Mouse (Mus musculus) intestine, embryonic 16.5 days (tissue): ENCODE results near the gene Elob. TPM values are rescaled to one million over a fixed set of nuclear protein-coding genes. Genes with fewer than 3 reads are reported as not detected.

ENCODE experiments used
- ATAC-seq: fragments of 200-750 bp; cut with Nextera tagmentation; 2 replicates; pipeline ENCODE4 v1.8.0; 2017; ENCODE audit warnings: moderate TSS enrichment, moderate library complexity
- H3K27ac ChIP-seq: fragments of 300-500 bp; sonication (generic); 2 replicates; pipeline ENCODE4 v1.5.1; 2014; ENCODE audit warnings: mild to moderate bottlenecking, low read length
- H3K27me3 ChIP-seq: fragments of 300-500 bp; sonication (generic); replicated peaks from 2 replicates; pipeline ENCODE4 v1.6.1; 2014; ENCODE audit warnings: low read length, control low read depth, mixed read lengths; ENCODE audit not compliant: control insufficient read depth, insufficient read depth
- H3K36me3 ChIP-seq: fragments of 300-500 bp; sonication (generic); 2 replicates; pipeline ENCODE4 v1.6.1; 2014; ENCODE audit warnings: low read length, control low read depth; ENCODE audit not compliant: control insufficient read depth, insufficient read depth
- H3K4me1 ChIP-seq: fragments of 300-500 bp; sonication (generic); 2 replicates; pipeline ENCODE4 v1.6.1; 2014; ENCODE audit warnings: low read length, control low read depth, mixed read lengths; ENCODE audit not compliant: control insufficient read depth, insufficient read depth
- H3K4me2 ChIP-seq: fragments of 300-500 bp; sonication (generic); 2 replicates; pipeline ENCODE4 v1.6.1; 2014; ENCODE audit warnings: low read depth, low read length, control low read depth
- H3K4me3 ChIP-seq: fragments of 300-500 bp; sonication (generic); 2 replicates; pipeline ENCODE4 v1.5.1; 2014; ENCODE audit warnings: mild to moderate bottlenecking, low read length
- H3K9ac ChIP-seq: fragments of 300-500 bp; sonication (generic); 2 replicates; pipeline ENCODE4 v1.6.1; 2014; ENCODE audit warnings: low read depth, low read length
- H3K9me3 ChIP-seq: fragments of 300-500 bp; sonication (generic); 2 replicates; pipeline ENCODE4 v1.6.1; 2016; ENCODE audit warnings: low read length, control low read depth; ENCODE audit not compliant: control insufficient read depth
- WGBS: fragments of 180-500 bp; shearing (Covaris S2); extraction: QIAGEN DNeasy Blood & Tissue Kit; methylation state at CpG from one replicate; pipeline ENCODE4 v1.1.7; 2014; 5-methylcytosine and 5-hydroxymethylcytosine counted together
- polyA plus RNA-seq: library from polyadenylated mRNA; unstranded; fragments of >200 nt; fragmentation: Nextera tagmentation; extraction: Ambion mirVana; gene quantifications from 2 replicates; pipeline ENCODE4 v1.2.1, GENCODE M21; 2015

Gene Elob
- polyA plus RNA-seq, 1 experiment from 2014 or later: 930 TPM

GRCm38 (mm10) chr17:23831201-23831600, 2.3 kb upstream of the Elob start:
- no peaks in the 10 kb centered on the region for H3K9me3 ChIP-seq
- H3K4me2 ChIP-seq: no peak overlapping the region
- H3K27me3 ChIP-seq: no peaks in the 10 kb centered on the region; the same call in 1 of the 2 replicates
- no peak for ATAC-seq
- H3K4me1 ChIP-seq: peaks cover 8% of the 10 kb centered on the region; the same call in 1 of the 2 replicates
- 91% methylated on average over 1 of the region's 1 CpGs for WGBS
- H3K4me3 ChIP-seq: no peak overlapping the region
- no peak overlapping the region for H3K9ac ChIP-seq
- no peaks in the 10 kb centered on the region for H3K36me3 ChIP-seq
- H3K27ac ChIP-seq: no peak overlapping the region

GRCm38 (mm10) chr17:23828271-23829001, 500 bp downstream of the Elob start:
- Histone ChIP-seq H3K36me3 (peaks cover 6% of the 10 kb centered on the region; the same call in 1 of the 2 replicates), H3K9ac (peak overlapping the region; percentile 89), H3K4me2 (peak overlapping the region; percentile 83), H3K4me3 (peak overlapping the region; percentile 84), H3K9me3 (no peaks in the 10 kb centered on the region), H3K4me1 (peaks cover 8% of the 10 kb centered on the region; the same call in 1 of the 2 replicates), H3K27ac (peak overlapping the region; percentile 73), H3K27me3 (no peaks in the 10 kb centered on the region; the same call in 1 of the 2 replicates)
- WGBS: under 1% methylated on average over 47 of the region's 47 CpGs
- ATAC-seq: peak; percentile 81

GRCm38 (mm10) chr17:23825591-23825990, 3.3 kb downstream of the Elob start:
- H3K27me3 ChIP-seq: no peaks in the 10 kb centered on the region
- H3K4me1 ChIP-seq: peaks cover 8% of the 10 kb centered on the region; the same call in 1 of the 2 replicates
- WGBS: 84% methylated on average over 4 of the region's 4 CpGs
- no peak overlapping the region for H3K4me3 ChIP-seq
- H3K36me3 ChIP-seq: peaks cover 26% of the 10 kb centered on the region
- H3K4me2 ChIP-seq: no peak overlapping the region
- H3K9me3 ChIP-seq: no peaks in the 10 kb centered on the region
- H3K27ac ChIP-seq: no peak overlapping the region
- ATAC-seq: no peak
- no peak overlapping the region for H3K9ac ChIP-seq

GRCm38 (mm10) chr17:23823614-23824013, 5.3 kb downstream of the Elob start:
- H3K9me3 ChIP-seq: peaks cover 7% of the 10 kb centered on the region
- no peak for ATAC-seq
- peaks cover 8% of the 10 kb centered on the region; the same call in 1 of the 2 replicates for H3K4me1 ChIP-seq
- no peak overlapping the region for H3K4me3 ChIP-seq
- no peaks in the 10 kb centered on the region for H3K27me3 ChIP-seq
- H3K36me3 ChIP-seq: peaks cover 46% of the 10 kb centered on the region
- 86% methylated on average over 12 of the region's 12 CpGs for WGBS
- H3K9ac ChIP-seq: no peak overlapping the region
- H3K4me2 ChIP-seq: no peak overlapping the region
- H3K27ac ChIP-seq: no peak overlapping the region

- Histone ChIP-seq H3K27ac (no peak overlapping the region), H3K9me3 (peaks cover 11% of the 10 kb centered on the region), H3K4me3 (no peak overlapping the region), H3K36me3 (peaks cover 52% of the 10 kb centered on the region), H3K4me2 (no peak overlapping the region), H3K9ac (no peak overlapping the region), H3K4me1 (peaks cover 6% of the 10 kb centered on the region; the same call in 1 of the 2 replicates), H3K27me3 (no peaks in the 10 kb centered on the region)
- no peak for ATAC-seq
- WGBS: 86% methylated on average over 16 of the region's 16 CpGs
Measured at GRCm38 (mm10) chr17:23823018-23823417, 5.9 kb downstream of the Elob start.

GRCm38 (mm10) chr17:23822094-23822493, 6.8 kb downstream of the Elob start:
- H3K4me2 ChIP-seq: no peak overlapping the region
- H3K4me3 ChIP-seq: no peak overlapping the region
- no peak overlapping the region for H3K27ac ChIP-seq
- H3K9me3 ChIP-seq: peaks cover 11% of the 10 kb centered on the region
- H3K4me1 ChIP-seq: 0 out of 2 replicates have a peak, but pooled peaks cover 2% of the 10 kb centered on the region
- peaks cover 61% of the 10 kb centered on the region for H3K36me3 ChIP-seq
- no peaks in the 10 kb centered on the region for H3K27me3 ChIP-seq
- ATAC-seq: no peak
- H3K9ac ChIP-seq: no peak overlapping the region
- WGBS: 69% methylated on average over 6 of the region's 6 CpGs

- no peak overlapping the region for H3K4me2 ChIP-seq
- H3K9ac ChIP-seq: no peak overlapping the region
- no peak for ATAC-seq
- no peaks in the 10 kb centered on the region for H3K4me1 ChIP-seq
- 95% methylated on average over 5 of the region's 5 CpGs for WGBS
- no peaks in the 10 kb centered on the region for H3K27me3 ChIP-seq
- peaks cover 11% of the 10 kb centered on the region for H3K9me3 ChIP-seq
- no peak overlapping the region for H3K27ac ChIP-seq
- H3K4me3 ChIP-seq: no peak overlapping the region
- peaks cover 75% of the 10 kb centered on the region for H3K36me3 ChIP-seq
Measured at GRCm38 (mm10) chr17:23820731-23821130, 8.2 kb downstream of the Elob start.

- no peak for ATAC-seq
- WGBS: 97% methylated on average over 25 of the region's 25 CpGs
- Histone ChIP-seq H3K27me3 (no peaks in the 10 kb centered on the region), H3K9me3 (peaks cover 11% of the 10 kb centered on the region), H3K4me3 (no peak overlapping the region), H3K4me2 (no peak overlapping the region), H3K9ac (no peak overlapping the region), H3K4me1 (no peaks in the 10 kb centered on the region), H3K36me3 (peaks cover 83% of the 10 kb centered on the region), H3K27ac (no peak overlapping the region)
Measured at GRCm38 (mm10) chr17:23819235-23819634, 9.7 kb downstream of the Elob start.

GRCm38 (mm10) chr17:23818579-23818978, 10.4 kb downstream of the Elob start:
- no peak overlapping the region for H3K4me2 ChIP-seq
- H3K36me3 ChIP-seq: peaks cover 83% of the 10 kb centered on the region
- no peak overlapping the region for H3K4me3 ChIP-seq
- no peaks in the 10 kb centered on the region for H3K4me1 ChIP-seq
- 99% methylated on average over 8 of the region's 8 CpGs for WGBS
- peaks cover 11% of the 10 kb centered on the region for H3K9me3 ChIP-seq
- H3K27me3 ChIP-seq: no peaks in the 10 kb centered on the region
- ATAC-seq: no peak
- no peak overlapping the region for H3K9ac ChIP-seq
- H3K27ac ChIP-seq: no peak overlapping the region
